Mouse (Mus musculus) C2C12 (cell line): ENCODE data around the gene Sytl1.
A peak's percentile ranks its signal among the peaks of the same experiment; 100 is the strongest.

Source experiments
- CTCF ChIP-seq: IDR thresholded peaks from one replicate; pipeline ENCODE4 v1.5.1; 2011; ENCODE audit not compliant: control insufficient read depth, insufficient read depth, insufficient read length
- FOSL1 ChIP-seq: IDR thresholded peaks from one replicate; pipeline ENCODE4 v1.8.0; 2011; ENCODE audit warnings: mild to moderate bottlenecking, low read length; ENCODE audit not compliant: poor library complexity, insufficient read depth, severe bottlenecking
- MAX ChIP-seq: IDR thresholded peaks from one replicate; pipeline ENCODE4 v1.6.1; 2011; ENCODE audit warnings: mild to moderate bottlenecking, control low read depth
- MYOD1 ChIP-seq: IDR thresholded peaks from one replicate; pipeline ENCODE4 v1.6.1; 2011; ENCODE audit warnings: low read depth; ENCODE audit not compliant: control insufficient read depth, insufficient read length
- MYOG ChIP-seq: IDR thresholded peaks from one replicate; pipeline ENCODE4 v1.6.1; 2011; ENCODE audit not compliant: control insufficient read depth, insufficient read length; ENCODE audit errors: extremely low read depth
- USF1 ChIP-seq: IDR thresholded peaks from one replicate; pipeline ENCODE4 v1.6.1; 2011; ENCODE audit warnings: low read depth, mild to moderate bottlenecking, control low read depth, moderate library complexity

GRCm38 (mm10) chr4:133301802-133302201 is 38.9 kb upstream of the Sytl1 start:
- peak; percentile 70 for TF ChIP-seq CTCF
- TF ChIP-seq MYOD1, result no peak
- TF ChIP-seq USF1, result no peak
- TF ChIP-seq MYOG, result no peak
- no peak for TF ChIP-seq MAX
- no peak for TF ChIP-seq FOSL1
